Mouse (Mus musculus) CD4-positive, CD25-positive, alpha-beta regulatory T cell, adult 4 months (primary cell): Measurements from ENCODE around the gene Syngr4. TPM values are rescaled to one million over a fixed set of nuclear protein-coding genes. Genes with fewer than 3 reads are reported as not detected.
"Not testable (repeated sequence)": the region's sequence is repeated elsewhere in the genome, so short reads cannot be mapped to it uniquely, and the experiment has no call there.

ENCODE experiments used
- ATAC-seq: one replicate; pipeline ENCODE4 v1.8.0; 2017
- polyA plus RNA-seq, 2 experiments: library from polyadenylated mRNA; unstranded; fragments of 100-300 nt; shearing (Covaris generic); gene quantifications; one replicate each; pipeline ENCODE4 v1.2.1; 2017

Gene Syngr4
- polyA plus RNA-seq, 2 experiments from 2014 or later = not detected

- ATAC-seq = no peak
Measured at GRCm38 (mm10) chr7:45915011-45915410, 18.5 kb upstream of the Syngr4 start.

DNA sequence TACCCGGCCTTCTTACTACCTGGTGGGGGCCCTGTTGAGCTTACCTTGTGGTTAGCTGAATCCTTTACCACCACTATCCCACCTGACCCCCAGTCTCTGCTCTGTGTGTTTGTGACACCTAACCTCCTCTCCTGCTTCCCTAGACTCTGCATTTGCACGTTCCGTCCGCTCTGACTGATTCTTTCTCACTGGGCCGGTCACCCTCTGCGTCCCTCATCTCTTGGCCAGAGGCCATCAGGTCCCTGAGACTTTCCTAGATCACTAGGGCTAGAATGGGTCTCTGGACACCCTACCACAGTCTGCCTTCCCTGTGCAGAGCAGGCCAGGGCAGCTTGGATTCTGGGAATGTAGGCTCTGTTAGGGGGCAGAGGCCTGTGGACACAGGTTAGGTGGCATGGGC, 17.6 kb upstream of the Syngr4 start:
- no peak for ATAC-seq

DNA sequence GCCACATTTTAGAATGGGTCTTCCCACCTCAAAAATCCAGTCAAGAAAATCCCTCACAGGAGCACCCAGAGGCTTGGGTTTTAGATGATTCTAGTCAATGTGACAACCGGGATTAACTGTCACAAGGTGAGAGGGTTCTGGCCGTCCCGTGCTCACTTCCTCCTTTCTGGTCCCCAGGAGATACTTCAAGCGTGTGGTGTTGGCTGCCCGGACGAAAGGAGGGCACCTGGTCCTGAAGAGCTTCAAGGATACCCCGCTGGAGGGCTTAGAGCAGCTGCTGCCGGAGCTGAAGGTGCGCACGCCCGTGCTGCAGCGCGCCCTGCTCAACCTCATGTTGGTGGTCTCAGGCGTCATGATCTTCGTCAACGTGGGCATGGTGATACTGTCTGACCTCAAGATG, 12.6 kb upstream of the Syngr4 start:
- ATAC-seq = no peak

- no peak for ATAC-seq
Measured at GRCm38 (mm10) chr7:45908384-45908783, 11.9 kb upstream of the Syngr4 start.

DNA sequence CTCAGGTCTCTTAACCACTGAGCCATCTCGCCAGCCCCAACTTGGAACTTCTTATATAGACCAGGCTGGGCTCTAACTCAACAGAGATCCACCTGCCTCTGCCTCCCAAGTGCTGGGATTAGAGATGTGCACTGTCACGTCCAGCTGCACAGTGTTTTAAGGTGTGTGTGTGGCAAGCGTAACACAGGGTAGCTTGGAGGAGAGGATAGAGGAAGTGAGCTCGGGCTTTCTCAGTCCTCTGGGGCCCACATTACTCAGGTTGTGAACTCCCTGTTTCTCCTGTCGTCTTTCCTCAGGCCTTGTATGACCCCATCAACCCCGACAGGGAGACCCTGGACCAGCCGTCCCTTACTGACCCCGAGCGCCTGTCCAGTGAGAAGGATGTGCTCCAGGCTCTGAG, 10.1 kb upstream of the Syngr4 start:
- ATAC-seq = no peak

DNA sequence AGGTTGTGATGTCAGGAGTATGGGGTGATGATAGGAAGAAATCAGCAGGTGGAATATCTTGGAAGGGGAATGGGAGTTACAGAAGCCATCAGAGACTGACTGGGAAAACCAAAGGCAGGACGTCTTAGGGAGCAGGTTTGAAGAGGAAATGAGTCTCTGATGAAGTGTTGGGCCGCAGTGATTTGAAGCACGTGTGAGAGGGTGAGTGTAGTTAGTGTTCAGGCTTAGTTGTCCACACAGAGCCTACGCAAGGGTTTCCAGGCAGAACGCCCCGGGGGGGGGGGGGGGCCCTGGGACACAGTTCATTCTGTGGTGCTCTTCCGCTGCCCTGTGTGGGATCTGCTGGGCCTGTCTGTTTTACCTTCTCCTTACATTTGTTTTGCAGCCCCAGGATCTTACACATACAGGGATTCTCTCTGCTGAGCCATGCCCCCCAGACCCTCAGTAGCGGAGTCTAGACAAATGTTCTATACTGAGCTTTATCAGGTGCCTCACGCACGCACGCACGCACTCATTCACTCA, 6.0 kb upstream of the Syngr4 start:
- ATAC-seq = no peak

GRCm38 (mm10) chr7:45901562-45901961, 5.0 kb upstream of the Syngr4 start:
- no peak for ATAC-seq

GRCm38 (mm10) chr7:45898125-45898524, 1.6 kb upstream of the Syngr4 start:
- peak; percentile 44 for ATAC-seq

- peak; percentile 21 for ATAC-seq
Measured at GRCm38 (mm10) chr7:45897258-45897757, 794 bp upstream of the Syngr4 start.

DNA sequence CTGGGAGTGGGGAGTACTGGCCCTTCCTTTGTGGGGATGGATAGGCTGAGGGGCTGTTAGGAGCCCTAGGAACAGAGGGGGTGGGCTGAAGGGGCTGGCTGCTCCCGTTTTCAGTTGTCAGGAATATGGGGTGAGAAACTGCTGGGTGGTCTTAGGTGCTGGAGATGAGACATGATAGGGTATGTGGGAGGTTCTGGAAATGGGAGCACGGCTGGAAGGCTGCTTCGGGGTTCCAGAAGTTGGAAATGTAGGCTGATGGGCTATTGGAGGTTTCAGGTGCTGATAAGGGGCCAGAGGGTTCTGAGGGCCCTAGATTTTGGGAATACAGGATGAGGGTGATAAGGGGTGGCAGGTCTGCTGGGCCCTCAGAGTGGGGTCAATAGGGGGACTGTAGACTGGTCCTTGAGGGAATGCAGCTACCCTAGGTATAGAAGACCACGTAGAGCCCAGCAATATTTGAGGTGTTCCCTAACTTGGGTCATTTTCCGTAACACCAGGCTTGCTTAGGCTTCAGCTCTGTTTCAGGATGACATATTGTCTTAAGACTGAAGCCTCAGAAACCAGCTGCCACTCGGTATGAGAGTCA, 490 bp downstream of the Syngr4 start:
- ATAC-seq = no peak

- ATAC-seq = no peak
Measured at GRCm38 (mm10) chr7:45892651-45893050, 3.9 kb downstream of the Syngr4 start.

- no peak for ATAC-seq
Measured at GRCm38 (mm10) chr7:45887246-45887645, 9.3 kb downstream of the Syngr4 start.

DNA sequence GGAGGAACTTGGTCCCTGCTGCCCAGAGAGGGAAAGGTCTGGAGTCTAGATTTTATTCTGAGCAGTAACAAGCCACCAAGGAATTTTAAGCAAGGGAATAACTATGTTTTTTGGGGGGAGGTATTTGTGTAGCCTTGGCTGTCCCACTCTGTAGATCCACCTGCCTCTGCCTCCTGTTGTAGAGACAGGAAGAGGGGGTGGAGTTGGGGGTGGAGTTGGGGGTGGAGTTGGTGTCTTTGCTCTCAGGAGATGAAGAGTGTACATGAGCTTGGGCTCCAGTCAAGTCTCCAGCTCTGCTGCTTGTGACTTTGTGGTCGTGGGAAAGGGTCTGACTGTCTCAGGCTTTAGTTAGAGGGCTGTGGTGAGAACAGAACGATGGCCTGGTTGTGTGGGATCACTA, 15.5 kb downstream of the Syngr4 start:
- no peak for ATAC-seq

DNA sequence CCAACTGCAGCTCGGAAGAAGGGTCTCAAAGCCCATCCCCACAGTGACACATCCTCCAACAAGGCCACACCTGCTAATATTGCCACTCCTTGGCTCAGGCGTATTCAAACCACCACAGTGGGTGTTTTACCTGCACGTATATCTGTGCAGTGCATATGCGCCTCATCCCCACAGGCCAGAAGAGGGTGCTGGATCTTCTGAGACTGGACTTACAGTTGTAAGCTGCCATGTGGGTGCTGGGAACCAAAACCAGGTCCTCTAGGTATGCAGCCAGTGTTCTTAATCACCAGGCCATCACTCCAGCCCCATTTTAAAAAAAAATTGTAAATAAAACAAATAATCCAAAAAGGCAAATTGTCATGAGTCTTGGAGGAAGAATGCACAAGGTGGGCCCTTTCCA, 16.0 kb downstream of the Syngr4 start:
- ATAC-seq = no peak

DNA sequence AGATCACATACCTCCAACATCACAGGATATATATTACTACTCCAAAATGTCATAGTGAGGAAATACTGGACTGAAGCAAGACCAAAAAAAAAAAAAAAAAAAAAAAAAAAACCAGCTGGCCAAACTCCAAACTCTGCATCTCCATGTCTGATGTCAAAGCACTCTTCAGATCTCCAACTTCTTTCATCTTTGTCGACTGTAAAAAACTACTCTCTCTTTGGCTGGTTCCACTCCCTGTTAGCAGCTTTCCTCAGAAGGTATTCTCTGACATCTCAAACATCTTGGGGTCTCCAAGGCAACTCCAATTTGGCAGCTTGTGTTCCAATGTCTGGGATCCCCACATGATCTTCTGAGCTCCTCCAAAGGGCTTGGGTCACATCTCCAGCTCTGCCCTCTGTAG, 18.2 kb downstream of the Syngr4 start, which contains the start of gene Grin2d:
Gene Grin2d, minus strand, starts transcription at position 101 of the 400 bp plus-strand sequence.
- not testable (repeated sequence) for ATAC-seq

GRCm38 (mm10) chr7:45876895-45877294, 19.6 kb downstream of the Syngr4 start:
- no peak for ATAC-seq

- peak; percentile 17 for ATAC-seq
Measured at GRCm38 (mm10) chr7:45873061-45873947, 23.2 kb downstream of the Syngr4 start.

GRCm38 (mm10) chr7:45872624-45873023, 23.9 kb downstream of the Syngr4 start, which contains the start of gene Kdelr1:
TSS of gene Kdelr1 (plus strand) at chr7:45872772.
- ATAC-seq = peak; percentile 84

- ATAC-seq = peak; percentile 23
Measured at GRCm38 (mm10) chr7:45870282-45871058, 26.0 kb downstream of the Syngr4 start.

DNA sequence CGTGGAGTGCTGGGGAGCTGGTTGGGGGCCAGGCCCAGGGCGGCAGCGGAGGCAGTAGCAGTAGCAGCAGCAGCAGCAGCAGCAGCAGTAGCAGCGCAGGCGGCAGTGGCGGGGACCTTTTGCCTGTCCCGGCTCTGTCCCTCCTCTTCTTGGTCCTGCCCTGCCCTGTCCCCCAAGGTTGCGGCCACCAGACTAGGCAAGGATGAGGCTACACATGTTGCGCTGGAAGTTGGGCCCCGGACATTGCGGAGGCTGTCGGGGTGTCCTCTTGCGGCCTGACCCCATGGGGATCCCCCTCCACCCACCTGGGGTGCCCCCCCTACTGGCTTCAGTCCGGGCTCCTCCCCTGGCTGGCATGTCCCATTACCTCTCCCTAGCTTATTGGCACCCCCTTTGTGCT, 26.7 kb downstream of the Syngr4 start:
- ATAC-seq = no peak

- ATAC-seq = no peak
Measured at GRCm38 (mm10) chr7:45869107-45869670, 27.3 kb downstream of the Syngr4 start.

- ATAC-seq = no peak
Measured at GRCm38 (mm10) chr7:45867871-45868270, 28.6 kb downstream of the Syngr4 start.
